Mouse (Mus musculus): ENCODE data around the gene Crisp2. TPM values are rescaled to one million over a fixed set of nuclear protein-coding genes. Genes with fewer than 3 reads are reported as not detected.

Gene Crisp2
- polyA plus RNA-seq, 1 experiment from 2014 or later = not detected

DNA sequence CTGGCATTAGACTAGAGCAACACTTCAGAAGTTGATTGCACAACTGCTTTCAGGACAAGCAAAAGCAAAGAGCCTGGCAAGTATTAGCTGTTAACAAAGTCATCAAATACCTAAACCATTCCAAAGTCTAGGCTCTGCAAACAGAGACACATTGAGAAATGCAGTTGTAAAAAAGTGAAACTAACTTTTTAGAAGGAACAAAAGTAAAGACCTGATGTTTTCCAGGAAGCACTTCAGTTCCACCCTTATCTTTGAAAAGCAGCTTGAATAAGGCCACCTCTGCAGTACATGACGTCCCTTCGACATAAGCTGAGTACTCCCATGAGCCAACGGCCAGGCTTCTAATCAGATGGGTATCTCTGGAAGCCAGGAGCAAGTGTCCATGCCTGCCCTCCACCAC, 253 bp downstream of the Crisp2 start:
- H3K36me3 ChIP-seq (ENCODE audit: control insufficient read depth, insufficient read depth, low read length) = no peaks in the 10 kb centered on the region
- WGBS = 44% methylated on average over 3 of the region's 3 CpGs
- peak; percentile 67; the same call in 1 of the 2 replicates for ATAC-seq (ENCODE audit: low FRiP score, low TSS enrichment)
- no peak overlapping the region for H3K4me3 ChIP-seq (ENCODE audit: low read depth, low read length)
- H3K4me1 ChIP-seq (replicated peaks; ENCODE audit: control insufficient read depth, insufficient read depth) = no peaks in the 10 kb centered on the region
- DNase-seq (ENCODE audit: low spot score) = no peak
- TF ChIP-seq CTCF (IDR thresholded peaks at IDR 0.05; ENCODE audit: low read depth) (no peak), EP300 (optimal IDR thresholded peaks at IDR 0.05) (no peak)
- no peak overlapping the region for H3K4me2 ChIP-seq (replicated peaks; ENCODE audit: low read depth)
- H3K27ac ChIP-seq (replicated peaks) = no peak overlapping the region
- H3K9ac ChIP-seq (ENCODE audit: low read length) = no peak overlapping the region
- no peaks in the 10 kb centered on the region for H3K27me3 ChIP-seq (ENCODE audit: control insufficient read depth, insufficient read depth, low read length)
- no peaks in the 10 kb centered on the region for H3K9me3 ChIP-seq (ENCODE audit: control insufficient read depth, low read length)

GRCm38 (mm10) chr17:40802707-40803340, 4.0 kb downstream of the Crisp2 start:
- no peak overlapping the region for H3K4me3 ChIP-seq (ENCODE audit: low read depth, low read length)
- no peak overlapping the region for H3K27ac ChIP-seq (replicated peaks)
- no peaks in the 10 kb centered on the region for H3K9me3 ChIP-seq (ENCODE audit: control insufficient read depth, low read length)
- H3K9ac ChIP-seq (ENCODE audit: low read length) = no peak overlapping the region
- WGBS = 73% methylated on average over 3 of the region's 3 CpGs
- ATAC-seq (ENCODE audit: low FRiP score, low TSS enrichment) (peak; percentile 38; the same call in 1 of the 2 replicates), DNase-seq (ENCODE audit: low spot score) (no peak)
- H3K27me3 ChIP-seq (ENCODE audit: control insufficient read depth, insufficient read depth, low read length) = no peaks in the 10 kb centered on the region
- H3K36me3 ChIP-seq (ENCODE audit: control insufficient read depth, insufficient read depth, low read length) = no peaks in the 10 kb centered on the region
- no peaks in the 10 kb centered on the region for H3K4me1 ChIP-seq (replicated peaks; ENCODE audit: control insufficient read depth, insufficient read depth)
- H3K4me2 ChIP-seq (replicated peaks; ENCODE audit: low read depth) = no peak overlapping the region
- TF ChIP-seq CTCF (IDR thresholded peaks at IDR 0.05; ENCODE audit: low read depth) = no peak
- no peak for TF ChIP-seq EP300 (optimal IDR thresholded peaks at IDR 0.05)

DNA sequence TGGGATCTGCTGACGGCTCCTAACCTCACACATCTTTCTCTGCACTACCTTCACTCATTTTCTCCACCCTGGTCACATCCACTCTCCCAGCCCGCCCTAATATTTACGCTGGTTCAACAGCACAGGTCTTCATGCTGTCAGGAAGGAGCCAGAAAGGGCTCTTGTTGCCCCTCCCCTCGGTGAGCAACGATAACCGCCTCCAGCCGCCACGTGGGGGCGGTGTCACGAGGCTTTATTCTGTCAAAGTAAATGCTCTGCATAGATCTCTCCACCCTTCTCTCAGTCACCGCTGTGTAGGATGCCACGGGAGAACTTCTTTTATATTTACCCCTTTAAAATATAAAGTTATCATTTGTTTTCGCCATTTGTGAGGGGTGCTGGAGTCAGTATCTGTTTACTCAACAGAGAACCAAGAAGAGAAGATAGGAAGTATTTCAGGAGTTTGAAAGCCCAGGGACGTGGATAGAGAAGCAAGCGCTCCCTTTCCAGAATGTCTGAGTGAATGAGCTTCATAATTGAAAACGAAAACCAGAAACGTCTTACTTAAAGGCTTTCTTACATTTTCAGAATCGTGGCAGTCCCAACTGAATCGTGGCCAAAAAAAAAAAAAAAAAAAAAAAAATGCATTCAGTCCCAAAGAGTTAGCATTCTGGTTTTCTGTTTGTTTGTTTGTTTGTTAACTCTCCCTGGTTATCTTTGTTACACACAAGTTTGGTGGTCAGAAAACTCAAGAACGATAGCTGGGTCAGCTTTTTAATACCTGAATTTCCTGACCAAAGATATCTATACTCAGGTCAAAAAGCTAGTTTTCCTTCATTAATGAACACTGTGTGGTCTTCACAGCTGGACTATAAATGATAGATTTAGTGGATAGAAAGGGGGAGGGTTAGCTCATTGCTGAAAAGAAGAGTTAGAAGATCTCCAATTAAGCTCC, 12.6 kb downstream of the Crisp2 start:
- Histone ChIP-seq H3K9ac (ENCODE audit: low read length) (no peak overlapping the region), H3K4me2 (replicated peaks; ENCODE audit: low read depth) (no peak overlapping the region), H3K4me3 (ENCODE audit: low read depth, low read length) (no peak overlapping the region), H3K27me3 (ENCODE audit: control insufficient read depth, insufficient read depth, low read length) (no peaks in the 10 kb centered on the region), H3K27ac (replicated peaks) (no peak overlapping the region), H3K9me3 (ENCODE audit: control insufficient read depth, low read length) (no peaks in the 10 kb centered on the region), H3K36me3 (ENCODE audit: control insufficient read depth, insufficient read depth, low read length) (no peaks in the 10 kb centered on the region), H3K4me1 (replicated peaks; ENCODE audit: control insufficient read depth, insufficient read depth) (no peaks in the 10 kb centered on the region)
- ATAC-seq (ENCODE audit: low FRiP score, low TSS enrichment) = peak; percentile 45
- peak; percentile 52 for DNase-seq (ENCODE audit: low spot score)
- 51% methylated on average over 20 of the region's 20 CpGs for WGBS
- TF ChIP-seq CTCF (IDR thresholded peaks at IDR 0.05; ENCODE audit: low read depth) (peak; percentile 55), EP300 (optimal IDR thresholded peaks at IDR 0.05) (no peak)

DNA sequence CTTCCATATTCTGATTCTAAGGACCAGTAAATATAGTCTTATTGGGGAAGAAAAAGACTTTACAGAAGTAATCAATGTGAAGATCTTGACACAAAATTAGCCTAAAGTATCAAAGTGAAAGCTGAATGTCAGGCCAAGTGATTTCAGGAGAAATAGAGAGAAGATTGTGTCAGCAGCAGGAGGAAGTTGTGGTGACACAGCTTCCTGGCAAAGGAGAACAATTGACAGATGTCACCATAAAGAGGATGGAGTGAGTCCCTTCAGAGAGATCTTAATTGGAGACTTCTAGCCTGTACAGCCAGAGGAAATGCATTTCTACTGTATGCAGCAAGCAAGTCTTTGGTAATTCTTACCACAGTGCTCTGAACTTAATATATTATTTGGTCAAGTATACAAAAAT, 16.9 kb downstream of the Crisp2 start:
- no peaks in the 10 kb centered on the region for H3K4me1 ChIP-seq (replicated peaks; ENCODE audit: control insufficient read depth, insufficient read depth)
- H3K4me3 ChIP-seq (ENCODE audit: low read depth, low read length) = no peak overlapping the region
- no peak overlapping the region for H3K27ac ChIP-seq (replicated peaks)
- no peak overlapping the region for H3K9ac ChIP-seq (ENCODE audit: low read length)
- no peaks in the 10 kb centered on the region for H3K27me3 ChIP-seq (ENCODE audit: control insufficient read depth, insufficient read depth, low read length)
- DNase-seq (ENCODE audit: low spot score) (no peak), ATAC-seq (ENCODE audit: low FRiP score, low TSS enrichment) (no peak)
- H3K9me3 ChIP-seq (ENCODE audit: control insufficient read depth, low read length) = no peaks in the 10 kb centered on the region
- TF ChIP-seq CTCF (IDR thresholded peaks at IDR 0.05; ENCODE audit: low read depth) (no peak), EP300 (optimal IDR thresholded peaks at IDR 0.05) (no peak)
- H3K4me2 ChIP-seq (replicated peaks; ENCODE audit: low read depth) = no peak overlapping the region
- no peaks in the 10 kb centered on the region for H3K36me3 ChIP-seq (ENCODE audit: control insufficient read depth, insufficient read depth, low read length)

- Histone ChIP-seq H3K27ac (replicated peaks) (no peak overlapping the region), H3K4me2 (replicated peaks; ENCODE audit: low read depth) (no peak overlapping the region), H3K9me3 (ENCODE audit: control insufficient read depth, low read length) (no peaks in the 10 kb centered on the region), H3K4me1 (replicated peaks; ENCODE audit: control insufficient read depth, insufficient read depth) (no peaks in the 10 kb centered on the region), H3K9ac (ENCODE audit: low read length) (no peak overlapping the region), H3K36me3 (ENCODE audit: control insufficient read depth, insufficient read depth, low read length) (no peaks in the 10 kb centered on the region), H3K4me3 (ENCODE audit: low read depth, low read length) (no peak overlapping the region), H3K27me3 (ENCODE audit: control insufficient read depth, insufficient read depth, low read length) (no peaks in the 10 kb centered on the region)
- TF ChIP-seq CTCF (IDR thresholded peaks at IDR 0.05; ENCODE audit: low read depth) (no peak), EP300 (optimal IDR thresholded peaks at IDR 0.05) (no peak)
- no peak for ATAC-seq (ENCODE audit: low FRiP score, low TSS enrichment)
- 58% methylated on average over 1 of the region's 1 CpGs for WGBS
- DNase-seq (ENCODE audit: low spot score) = no peak
These were observed 39.7 kb downstream of the Crisp2 start for GRCm38 (mm10) chr17:40767120-40767519.

DNA sequence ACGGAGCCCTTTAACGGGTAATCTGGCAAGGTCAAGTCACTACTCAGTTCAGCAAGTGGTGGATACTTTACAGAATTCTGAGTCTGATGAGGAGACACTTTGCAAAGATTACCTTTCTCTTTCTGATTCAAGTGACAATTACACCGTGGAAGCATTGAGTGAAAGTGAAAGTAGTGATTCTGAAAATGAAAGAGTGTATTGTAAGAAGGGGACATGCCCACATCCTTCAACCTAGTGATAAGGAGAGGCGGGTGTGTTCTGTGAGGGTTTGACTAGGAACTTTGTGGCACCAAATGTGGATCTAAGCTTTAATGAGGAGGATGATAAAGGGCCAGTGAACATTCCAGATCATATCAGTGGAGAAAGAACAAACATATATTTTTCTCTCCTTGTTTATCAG, 43.1 kb downstream of the Crisp2 start:
- Histone ChIP-seq H3K27ac (replicated peaks) (no peak overlapping the region), H3K4me1 (replicated peaks; ENCODE audit: control insufficient read depth, insufficient read depth) (no peaks in the 10 kb centered on the region), H3K4me2 (replicated peaks; ENCODE audit: low read depth) (no peak overlapping the region), H3K36me3 (ENCODE audit: control insufficient read depth, insufficient read depth, low read length) (no peaks in the 10 kb centered on the region), H3K4me3 (ENCODE audit: low read depth, low read length) (no peak overlapping the region), H3K9ac (ENCODE audit: low read length) (no peak overlapping the region), H3K9me3 (ENCODE audit: control insufficient read depth, low read length) (no peaks in the 10 kb centered on the region), H3K27me3 (ENCODE audit: control insufficient read depth, insufficient read depth, low read length) (no peaks in the 10 kb centered on the region)
- WGBS = 71% methylated on average over 4 of the region's 4 CpGs
- DNase-seq (ENCODE audit: low spot score) (no peak), ATAC-seq (ENCODE audit: low FRiP score, low TSS enrichment) (no peak)
- TF ChIP-seq CTCF (IDR thresholded peaks at IDR 0.05; ENCODE audit: low read depth) = no peak
- TF ChIP-seq EP300 (optimal IDR thresholded peaks at IDR 0.05) = no peak
